Mouse (Mus musculus) telencephalon, adult 2 months (tissue): ENCODE measurements at regions not wholly inside any gene's neighbourhood (a gene's known extent, or its start where the extent isn't known, plus 50 kb on each side); places are given as distances from the start of the nearest gene placed in this dataset.

Experiments used
- DNase-seq: peaks from one replicate; pipeline ENCODE4 v3.0.0-alpha.2; 2011; ENCODE audit warnings: low read depth, low spot score

DNA sequence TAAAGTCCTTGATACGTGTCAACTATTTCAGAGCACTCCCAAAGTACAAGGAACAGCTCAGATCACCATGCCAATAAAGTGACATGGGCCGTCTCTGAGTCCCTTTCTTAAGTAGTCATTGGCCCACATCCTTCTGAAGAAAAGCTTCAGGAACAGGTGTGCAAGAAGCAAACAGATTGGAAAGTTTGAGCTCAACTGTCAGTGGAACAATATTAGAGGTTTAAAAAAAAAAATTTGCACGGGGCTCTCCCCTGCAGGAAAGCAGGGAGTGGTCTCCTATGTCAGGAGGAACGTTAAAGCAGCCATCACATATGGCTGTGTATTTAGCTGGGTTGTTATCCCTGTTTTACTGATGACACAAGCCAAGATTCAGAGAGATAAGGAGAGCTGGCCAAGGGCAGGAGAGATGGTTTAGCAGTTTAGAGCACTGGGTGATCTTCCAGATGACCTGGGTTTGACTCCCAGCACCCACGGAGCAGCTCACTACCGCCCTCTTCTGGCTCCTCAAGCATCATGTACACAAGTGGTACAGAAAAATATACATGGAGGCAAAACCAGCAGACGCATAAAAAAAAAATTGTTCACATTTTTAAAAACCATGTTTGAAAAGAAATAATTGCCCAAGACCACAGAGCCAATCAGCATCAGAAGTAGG lies 318.3 kb upstream of the Clint1 start:
- DNase-seq = no peak

DNA sequence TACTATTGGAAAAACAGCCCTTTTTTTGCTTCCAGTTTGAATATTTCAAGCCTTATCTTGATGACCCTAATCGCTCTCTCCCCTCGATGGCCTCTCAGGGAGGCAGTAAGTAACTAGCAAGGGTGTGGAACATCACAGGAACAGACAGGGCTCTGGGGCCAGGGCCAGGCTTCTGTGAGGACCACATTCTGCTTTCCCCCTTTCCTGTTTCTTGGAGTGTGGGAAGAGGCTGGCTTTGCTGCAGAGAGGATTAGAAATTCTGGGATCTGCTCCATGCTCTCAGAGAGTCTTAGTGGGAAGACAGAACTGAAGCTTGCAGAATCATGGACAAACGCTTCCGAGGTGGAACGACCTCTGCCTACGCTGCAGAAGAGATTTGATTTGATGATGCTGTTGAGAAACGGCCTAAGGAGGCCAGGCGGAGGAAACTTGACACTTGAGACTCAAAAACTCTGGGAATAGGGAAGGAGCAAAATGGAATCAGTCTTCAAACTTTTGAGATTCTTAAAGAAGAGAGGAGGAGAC lies 316.3 kb upstream of the Clint1 start:
- DNase-seq = no peak

DNA sequence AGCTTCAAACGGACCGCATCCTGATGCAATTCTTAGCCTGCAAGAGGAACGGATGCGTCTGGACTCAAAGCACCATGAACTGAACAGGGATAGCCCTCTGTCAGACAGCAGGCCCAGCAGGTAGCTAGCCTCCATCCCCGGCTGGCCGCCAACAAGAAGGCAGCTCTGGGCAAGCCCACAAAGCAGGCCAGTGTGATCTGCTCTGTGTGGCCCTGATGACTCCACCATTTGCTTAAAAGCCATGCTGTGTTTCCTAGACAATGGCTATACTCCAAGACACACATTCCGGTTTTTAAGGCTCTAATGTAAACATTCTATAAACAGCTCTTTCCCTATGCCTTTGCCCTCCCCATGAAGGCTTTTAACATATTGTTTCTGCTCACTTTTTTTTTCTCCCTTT lies 313.8 kb upstream of the Clint1 start:
- no peak for DNase-seq

DNA sequence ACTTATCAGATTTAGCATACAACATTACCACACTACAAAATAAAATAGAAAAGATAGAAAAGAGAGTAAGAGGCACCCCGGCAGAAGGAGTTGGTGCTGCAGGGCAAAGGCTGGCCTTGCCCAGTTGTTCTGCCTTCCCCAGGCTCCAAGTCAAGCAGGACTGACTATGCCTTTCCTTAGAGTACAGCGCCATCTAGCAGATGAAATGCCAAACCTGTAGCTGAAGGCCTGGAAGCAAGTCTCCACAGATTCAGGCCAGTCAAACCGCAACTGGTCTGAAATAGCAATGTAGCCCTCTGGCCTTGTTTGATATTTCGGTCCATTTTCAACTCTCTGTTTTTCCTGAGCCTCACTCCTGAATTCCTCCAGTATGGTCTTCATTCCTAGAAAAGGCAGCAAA lies 312.4 kb upstream of the Clint1 start:
- peak; percentile 71 for DNase-seq

DNA sequence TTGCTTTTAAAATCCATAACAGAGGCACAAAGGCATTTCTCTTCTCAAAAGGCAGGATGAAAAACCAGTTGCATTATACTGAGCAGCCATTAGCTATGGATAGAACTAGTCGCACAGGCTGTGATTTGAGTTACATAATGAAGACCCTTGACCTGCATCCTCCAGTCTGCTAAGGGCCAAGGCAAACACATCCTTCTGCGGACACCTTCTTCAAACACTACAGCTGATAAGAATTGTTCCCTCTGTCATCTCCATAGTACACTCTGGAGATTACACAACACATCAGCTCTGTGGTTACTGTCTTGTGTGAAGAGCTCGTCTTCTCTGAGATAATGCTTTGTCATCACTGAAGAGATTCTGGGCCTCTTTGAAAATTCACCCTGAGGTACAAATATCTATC lies 307.3 kb upstream of the Clint1 start:
- no peak for DNase-seq

DNA sequence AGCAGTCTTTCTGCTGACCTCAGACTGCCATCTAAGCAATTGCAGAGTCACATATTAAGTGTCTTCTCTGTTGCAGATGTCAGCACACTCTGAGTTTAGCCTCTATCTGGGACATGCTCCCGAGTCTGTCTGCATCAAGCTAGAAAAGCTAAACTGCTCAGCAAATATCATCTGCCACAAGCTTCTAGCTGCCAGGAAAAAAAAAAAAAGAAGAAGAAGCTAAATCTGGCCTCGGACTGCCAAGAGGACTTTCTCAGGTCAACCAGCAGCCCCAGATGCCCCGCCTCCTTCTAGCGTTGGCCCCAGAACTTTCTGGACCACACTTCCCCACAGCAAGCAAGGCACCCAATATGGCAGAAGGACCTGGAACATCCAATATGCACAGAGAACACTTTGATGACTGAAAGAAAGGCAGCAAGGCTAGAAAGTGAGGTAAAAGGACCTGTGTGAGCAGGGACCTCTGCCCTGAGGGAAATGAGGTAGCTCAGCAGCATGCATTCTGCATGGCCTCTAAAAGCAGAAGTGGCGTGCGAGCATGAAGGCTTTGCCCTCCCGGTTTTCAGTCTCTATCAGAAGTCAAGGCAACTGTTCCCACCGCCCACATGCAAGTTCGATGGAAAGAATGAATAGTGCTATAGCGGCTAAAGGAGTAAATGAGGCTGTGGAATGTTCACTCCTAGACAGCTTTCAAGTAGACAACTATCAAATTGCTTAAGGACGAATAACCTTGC lies 305.8 kb upstream of the Clint1 start:
- DNase-seq = peak; percentile 33

DNA sequence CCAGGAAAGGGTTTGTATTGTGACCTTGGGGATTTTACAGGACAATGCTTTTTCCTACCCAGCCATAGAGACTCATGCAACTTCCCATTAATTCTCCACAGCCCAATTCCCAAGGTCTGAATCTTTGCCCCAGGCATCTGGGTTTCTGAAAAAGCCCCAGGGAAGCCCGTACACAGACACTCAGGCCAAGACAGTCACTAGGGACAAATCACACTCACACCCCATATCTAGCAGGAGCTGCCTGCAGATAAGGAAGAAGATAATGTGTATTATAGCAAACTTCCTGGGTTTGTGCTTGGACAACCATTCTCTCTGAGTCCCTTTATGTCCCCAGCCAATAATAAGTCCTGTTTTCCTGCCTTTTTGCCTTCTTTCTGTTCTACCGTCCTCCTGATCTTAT lies 305.0 kb upstream of the Clint1 start:
- no peak for DNase-seq

DNA sequence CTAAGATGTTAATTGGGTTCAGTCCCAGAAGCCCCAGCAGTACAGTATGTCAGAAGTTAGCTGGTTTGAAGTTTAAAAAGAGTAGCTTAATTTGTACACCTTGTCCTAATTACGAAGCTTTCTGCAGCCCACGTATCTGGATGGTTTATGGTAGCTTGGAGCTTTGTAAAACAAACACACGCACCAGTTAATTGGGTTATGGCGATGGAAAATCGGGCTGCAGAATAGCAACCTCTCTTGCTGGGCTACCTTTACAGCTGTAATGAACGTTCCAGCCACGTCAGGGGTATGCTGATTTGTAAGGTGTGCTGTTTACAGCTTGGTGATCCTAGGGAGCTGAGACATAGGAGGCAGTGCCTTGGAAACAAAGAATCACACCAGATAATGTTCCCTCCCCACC lies 301.5 kb upstream of the Clint1 start:
- DNase-seq = no peak

DNA sequence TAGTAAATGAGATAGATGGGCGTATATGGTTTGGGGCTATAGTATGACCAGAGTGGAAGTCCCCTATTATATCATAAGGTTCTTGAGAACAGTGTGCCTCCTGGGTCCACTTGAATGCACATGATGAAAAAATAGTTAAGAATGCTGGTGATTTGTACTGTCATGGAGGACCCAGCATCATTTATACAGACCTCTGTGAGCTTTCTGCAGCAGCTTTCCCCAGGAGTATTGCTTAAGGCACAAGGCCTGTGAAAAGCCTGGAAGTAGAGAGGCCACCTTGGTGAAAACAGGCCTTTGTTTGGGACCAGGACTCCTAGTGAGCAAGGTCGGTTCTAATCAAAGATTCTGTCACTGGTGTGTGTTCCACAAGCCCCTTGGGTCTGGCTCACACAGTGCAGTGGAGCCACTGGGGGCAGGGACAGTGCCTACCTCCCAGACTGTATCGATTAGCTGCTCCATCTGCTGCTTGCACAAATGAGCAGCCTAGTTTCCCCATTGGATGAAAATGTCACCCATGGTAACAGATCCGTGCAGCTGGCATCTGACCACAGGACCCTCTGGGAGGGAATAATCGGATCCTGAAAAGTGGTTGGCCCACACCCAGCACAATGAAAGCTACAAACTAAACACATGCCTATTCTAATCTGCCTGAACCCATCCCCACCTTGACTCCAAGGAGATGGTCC lies 274.2 kb upstream of the Clint1 start:
- no peak for DNase-seq

DNA sequence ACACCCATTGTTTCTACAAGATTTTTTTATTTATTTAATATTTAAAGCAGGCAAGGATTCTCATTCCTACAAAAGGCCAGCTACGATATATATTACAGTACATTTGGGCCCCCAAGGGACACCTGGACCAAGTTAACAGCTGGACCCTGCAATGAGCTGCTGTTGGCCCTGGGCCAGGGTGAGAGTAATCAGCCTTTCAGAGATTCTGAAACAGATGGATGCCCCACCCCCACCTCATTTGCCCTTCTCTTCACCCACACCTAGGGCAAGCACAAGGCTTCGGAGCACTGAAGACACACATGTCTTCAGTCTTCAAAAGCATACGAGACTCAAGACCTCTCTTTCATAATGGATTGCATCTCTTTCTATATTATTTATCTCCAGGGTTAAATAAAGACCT lies 259.5 kb upstream of the Clint1 start:
- DNase-seq = no peak

DNA sequence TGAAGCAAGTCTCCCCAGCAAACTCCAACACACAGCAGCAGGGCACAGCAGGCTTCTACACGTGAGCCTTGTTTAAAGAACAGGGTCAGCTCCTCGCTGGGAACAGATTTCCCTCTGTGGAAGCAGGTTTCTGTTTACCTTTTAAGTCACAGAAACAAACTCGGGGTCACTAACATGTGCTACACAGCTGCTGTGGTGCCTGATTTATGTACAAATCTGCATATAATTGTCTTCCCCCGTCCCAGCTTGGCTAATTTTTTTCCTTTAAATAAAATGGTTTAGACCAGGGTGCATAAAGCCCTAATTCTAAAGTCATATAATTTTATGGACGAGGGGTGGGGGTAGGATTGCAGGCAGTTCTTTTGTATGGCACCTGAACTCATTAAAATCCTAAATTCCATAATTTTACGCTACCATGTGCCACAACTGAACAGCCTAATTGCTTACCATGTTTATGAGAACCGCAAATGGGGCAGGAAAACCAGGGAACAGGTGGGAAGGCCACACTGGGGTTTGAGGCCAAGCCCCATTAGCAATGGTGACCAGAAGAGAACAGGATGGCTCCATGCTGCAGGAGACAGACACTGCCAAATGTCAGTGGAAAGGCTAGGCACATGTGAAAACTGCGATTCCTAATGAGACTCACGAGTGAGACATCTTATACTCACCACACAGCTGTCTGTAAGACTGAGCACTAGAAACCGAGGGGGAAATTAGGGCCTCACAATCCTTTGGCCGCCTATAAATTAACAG lies 258.8 kb upstream of the Clint1 start:
- DNase-seq = no peak

DNA sequence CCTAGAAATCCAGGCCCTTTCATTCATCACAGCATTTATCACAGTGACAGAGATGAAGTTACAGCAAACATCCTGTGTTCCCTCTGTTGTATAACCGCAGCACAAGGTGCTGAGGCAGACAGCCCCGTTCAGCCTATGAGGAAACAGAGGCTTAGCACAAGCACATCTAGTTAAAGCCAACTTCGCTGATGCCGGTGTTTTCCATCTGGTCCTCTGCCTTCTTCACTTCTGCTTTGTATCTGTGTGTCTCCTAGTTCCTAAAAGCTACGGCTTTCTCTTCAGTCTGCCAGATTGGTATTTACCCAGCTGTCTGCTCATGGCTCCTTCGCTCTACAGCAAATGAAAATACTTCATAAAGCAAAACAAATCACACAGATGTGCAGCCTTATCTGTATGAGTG lies 256.5 kb upstream of the Clint1 start:
- peak; percentile 55 for DNase-seq

DNA sequence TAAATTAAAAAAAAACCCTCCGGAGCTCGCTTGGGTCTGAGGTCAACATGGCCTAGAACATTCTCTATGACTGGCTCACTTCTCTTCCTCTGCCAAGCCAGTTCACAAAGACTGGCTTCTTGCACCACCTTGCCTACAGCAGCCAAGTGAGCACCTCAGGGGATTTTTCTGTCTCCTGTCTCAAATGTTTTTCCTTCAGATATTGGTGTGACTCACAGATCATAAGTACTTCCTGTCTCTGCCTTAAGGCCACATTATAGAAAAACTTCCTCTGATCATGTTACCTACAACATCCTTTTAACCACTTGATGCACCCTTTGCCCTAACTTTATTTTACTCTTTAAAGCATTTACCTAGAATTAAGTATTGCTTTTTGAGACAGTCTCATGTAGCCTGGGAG lies 230.0 kb upstream of the Clint1 start:
- DNase-seq = no peak

DNA sequence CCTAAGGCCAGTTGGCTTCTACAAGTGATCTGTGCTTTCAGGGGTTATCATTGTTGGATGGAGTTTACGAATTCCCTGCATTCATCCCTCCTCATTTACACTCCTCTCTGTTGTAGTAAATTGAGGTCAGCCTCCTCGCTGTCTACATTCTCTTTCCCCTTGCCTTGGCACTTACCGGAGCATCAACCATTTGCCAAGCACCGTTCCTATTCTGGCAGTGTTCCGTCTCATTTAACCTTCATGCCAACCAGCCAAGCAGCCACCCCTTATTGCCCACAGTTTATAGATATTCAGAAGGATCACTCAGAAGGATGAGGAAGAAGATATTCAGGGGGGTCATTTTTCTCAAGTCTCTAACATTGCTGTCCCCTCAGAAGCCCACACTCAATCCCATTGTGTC lies 229.2 kb upstream of the Clint1 start:
- DNase-seq = no peak

DNA sequence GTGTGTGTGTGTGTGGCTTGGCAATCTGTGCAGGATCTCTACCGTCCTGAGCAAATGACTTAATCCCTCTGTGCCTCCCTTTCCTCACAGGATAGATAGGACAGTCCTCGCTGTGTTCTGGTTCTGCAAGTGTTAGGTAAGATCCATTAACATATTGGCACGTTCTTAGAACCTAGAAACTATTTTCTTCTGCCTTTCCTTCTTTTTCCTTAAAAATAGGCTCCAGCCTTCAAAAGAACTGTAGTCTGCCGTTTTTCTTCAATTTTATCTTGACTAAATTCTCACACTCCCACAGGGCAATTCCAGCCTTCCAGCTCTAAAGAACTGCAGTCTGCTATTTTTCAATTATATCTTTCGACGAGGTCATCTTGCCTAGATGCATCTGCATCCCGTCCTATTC lies 227.6 kb upstream of the Clint1 start:
- DNase-seq = peak; percentile 54

DNA sequence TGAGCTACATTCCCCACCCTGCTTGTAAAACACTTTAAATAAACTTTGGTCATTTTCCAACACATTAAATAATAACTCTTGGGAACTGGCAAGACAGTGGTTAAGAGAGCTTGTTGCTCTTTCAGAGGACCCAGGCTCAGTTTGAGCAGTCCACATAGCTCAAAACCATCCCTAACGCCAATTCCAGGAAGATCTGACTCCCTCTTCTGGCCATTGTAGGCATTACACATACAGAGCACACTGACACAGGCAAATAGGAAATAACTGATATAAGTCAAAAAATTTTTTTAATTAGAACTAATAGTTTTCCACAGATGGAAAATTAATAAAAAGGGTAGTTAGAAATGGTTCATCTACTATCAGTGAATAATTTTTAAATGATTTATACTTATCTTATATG lies 222.6 kb upstream of the Clint1 start:
- no peak for DNase-seq

DNA sequence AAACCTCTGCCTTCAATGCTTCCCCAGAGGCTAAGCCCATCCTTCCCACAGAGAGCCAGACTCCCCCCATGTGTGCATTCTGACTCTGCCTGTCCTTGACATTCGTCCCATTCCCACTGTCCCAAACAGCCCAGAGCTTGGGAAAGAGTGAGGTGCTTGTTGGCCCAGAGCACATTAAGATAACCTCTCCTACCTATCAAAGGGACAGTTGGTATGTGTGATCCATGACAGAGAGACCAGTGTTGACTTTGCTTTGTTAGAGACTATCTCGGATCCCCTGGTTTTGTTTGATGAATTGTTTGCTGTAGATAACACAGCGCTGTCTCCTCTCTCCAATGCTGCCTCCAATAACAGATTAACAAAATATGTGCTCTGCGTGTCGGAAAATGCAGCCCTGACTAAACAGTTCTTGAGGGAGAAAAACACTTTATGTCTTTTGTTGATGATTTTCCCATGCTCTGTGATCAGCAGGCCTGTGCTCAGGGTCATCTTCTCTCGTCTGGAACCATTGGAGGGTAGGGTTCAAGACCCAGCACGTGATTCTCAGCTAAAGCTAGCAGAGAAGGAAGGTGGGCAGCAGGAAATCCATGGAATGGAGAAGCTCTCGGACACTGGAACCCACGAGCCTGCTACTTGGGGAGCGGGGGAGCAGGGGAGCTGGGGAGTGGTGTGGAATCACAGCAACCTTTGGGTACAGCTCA lies 217.2 kb upstream of the Clint1 start:
- no peak for DNase-seq

DNA sequence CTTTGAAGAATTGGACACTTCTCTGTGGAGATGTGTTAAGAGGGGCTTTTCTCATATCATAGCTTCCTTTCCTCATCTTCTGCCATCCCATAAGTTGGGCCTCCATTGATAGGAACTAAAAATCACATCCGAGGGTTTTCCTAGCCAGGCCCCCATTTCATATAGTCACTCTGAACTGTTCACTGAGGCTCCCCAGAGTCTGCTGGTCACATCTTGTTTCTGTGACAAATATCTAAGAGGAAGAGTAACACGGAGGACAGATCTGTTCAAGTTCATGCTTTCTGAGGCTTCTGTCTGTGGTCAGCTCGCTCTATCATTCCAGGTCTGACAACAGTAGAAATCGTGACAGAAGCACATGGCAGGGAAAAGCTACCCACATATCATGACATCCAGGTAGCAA lies 216.0 kb upstream of the Clint1 start:
- DNase-seq = no peak

DNA sequence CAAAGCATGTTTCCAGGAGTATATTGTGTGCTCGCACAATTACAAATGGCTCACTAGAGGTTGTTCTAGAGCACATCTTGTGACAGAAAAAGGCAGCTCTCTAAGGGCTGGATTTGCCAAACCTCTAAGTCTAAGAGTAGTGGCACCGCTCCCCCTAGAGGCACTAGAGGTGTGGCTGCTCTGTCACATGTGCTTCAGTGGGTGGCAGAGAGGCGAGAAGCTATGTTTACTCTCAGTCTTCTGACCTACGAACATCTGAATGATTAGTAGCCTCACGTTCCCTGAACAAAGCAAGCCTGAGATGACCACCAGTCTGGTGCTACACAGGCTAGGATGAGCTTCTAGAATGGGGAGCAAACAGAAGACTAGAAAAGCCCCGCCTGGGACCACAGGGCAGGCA lies 212.6 kb upstream of the Clint1 start:
- DNase-seq = no peak

DNA sequence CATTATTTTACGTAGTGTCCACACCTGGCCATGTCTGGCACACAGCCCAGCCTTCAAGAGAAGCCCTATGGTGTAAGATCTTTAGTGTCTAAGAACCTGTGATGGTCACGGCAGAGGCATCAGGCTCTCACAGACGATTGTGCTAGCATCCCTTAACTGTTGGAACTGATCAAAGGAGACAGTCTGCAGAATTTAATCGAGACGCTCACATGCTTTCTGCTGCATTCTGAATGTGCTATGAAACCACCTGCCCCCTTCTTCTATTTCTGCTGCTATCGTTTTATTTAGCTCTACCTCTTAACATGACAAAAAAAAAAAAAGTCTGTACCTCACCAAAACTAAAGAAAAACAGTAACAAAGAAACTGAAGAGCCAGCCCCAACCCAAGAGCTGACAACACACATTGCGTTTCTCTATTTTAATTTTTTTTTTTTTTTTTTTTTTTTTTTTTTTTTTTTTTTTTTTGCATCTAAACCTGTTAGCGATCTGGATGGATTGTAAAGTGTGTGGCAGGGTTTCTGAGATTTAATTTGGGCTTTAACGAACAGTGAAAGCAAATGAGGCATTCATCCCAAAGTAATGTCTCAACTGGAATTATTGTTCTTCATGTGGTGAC lies 209.6 kb upstream of the Clint1 start:
- peak; percentile 38 for DNase-seq
